Comparison of ENCODE assay signal across 8 mouse cellular contexts in the genomic region with DNA sequence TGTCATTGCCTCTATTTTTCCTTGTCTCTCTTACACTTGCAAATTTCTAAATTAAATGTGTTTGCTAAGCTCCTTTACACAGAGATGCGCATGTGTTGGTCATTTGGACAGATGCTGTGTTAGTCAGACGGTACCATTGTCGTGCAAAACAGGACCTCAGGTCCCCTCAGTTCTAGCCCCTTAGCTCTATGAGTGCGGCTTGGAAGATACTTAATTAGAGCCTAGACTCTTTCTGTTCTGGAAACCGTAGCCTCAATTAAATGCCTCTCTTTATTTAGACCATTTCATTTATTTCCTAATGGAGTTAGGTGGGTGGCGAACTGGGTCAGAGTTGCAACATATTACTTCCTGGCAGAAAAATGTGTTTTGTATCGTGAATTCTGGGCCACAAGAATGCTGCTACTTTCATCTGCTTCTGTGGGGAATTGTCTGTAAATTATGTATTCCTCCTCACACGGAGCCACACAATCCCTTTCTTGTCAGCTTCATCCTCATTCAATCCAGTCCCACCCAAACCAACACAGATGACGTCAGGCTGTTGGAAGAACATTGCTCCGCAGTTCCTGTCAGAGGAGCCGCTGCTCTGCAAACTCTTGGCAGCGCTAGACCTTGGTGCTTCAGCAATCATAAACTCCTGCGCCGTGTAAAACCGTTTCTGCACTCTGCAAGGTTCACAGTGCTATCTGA.
DNase-seq lines count a peak whose midpoint lies in the region; ATAC-seq and TF ChIP-seq lines count a peak whose summit lies in the region.

No protein-coding gene starts in this region.

- WGBS in embryonic facial prominence, embryonic 10.5 days, result 27% methylated on average over 15 of the region's 15 CpGs
- WGBS in kidney, postnatal 0 days, result 34% methylated on average over 15 of the region's 15 CpGs
- 24% methylated on average over 15 of the region's 15 CpGs for WGBS in limb, embryonic 15.5 days
- WGBS in olfactory bulb, adult 2 months, result 8% methylated on average over 15 of the region's 15 CpGs

- TF ChIP-seq CTCF in kidney, postnatal 0 days (IDR thresholded peaks at IDR 0.05; ENCODE audit: low read depth), result no peak
- TF ChIP-seq CTCF in olfactory bulb, adult 2 months (IDR thresholded peaks at IDR 0.05; ENCODE audit: insufficient read depth, low read depth, low read length), result no peak

- H3K9ac ChIP-seq in kidney, postnatal 0 days (ENCODE audit: low read depth, low read length), result no peak overlapping the region
- no peak overlapping the region for H3K9ac ChIP-seq in limb, embryonic 15.5 days

- H3K9me3 ChIP-seq in embryonic facial prominence, embryonic 10.5 days, result no peaks in the 10 kb centered on the region
- no peaks in the 10 kb centered on the region for H3K9me3 ChIP-seq in kidney, postnatal 0 days (replicated peaks; ENCODE audit: low read length)
- no peaks in the 10 kb centered on the region for H3K9me3 ChIP-seq in limb, embryonic 15.5 days

- H3K27ac ChIP-seq in embryonic facial prominence, embryonic 10.5 days (replicated peaks), result no peak overlapping the region
- no peak overlapping the region for H3K27ac ChIP-seq in kidney, postnatal 0 days
- H3K27ac ChIP-seq in limb, embryonic 15.5 days, result no peak overlapping the region
- H3K27ac ChIP-seq in olfactory bulb, adult 2 months (ENCODE audit: insufficient read depth, low read depth, low read length), result no peak overlapping the region

- no peaks in the 10 kb centered on the region; the same call in 1 of the 2 replicates for H3K27me3 ChIP-seq in embryonic facial prominence, embryonic 10.5 days (replicated peaks; ENCODE audit: low read depth, poor library complexity, severe bottlenecking)
- no peaks in the 10 kb centered on the region for H3K27me3 ChIP-seq in kidney, postnatal 0 days (ENCODE audit: insufficient read depth, low read length)
- H3K27me3 ChIP-seq in limb, embryonic 15.5 days, result no peaks in the 10 kb centered on the region

- no peak for ATAC-seq in kidney, postnatal 0 days (replicated peaks; ENCODE audit: low FRiP score, low read depth)
- no peak for ATAC-seq in limb, embryonic 15.5 days (ENCODE audit: insufficient number of reproducible peaks, low FRiP score, low TSS enrichment, low read depth)
- no peak for ATAC-seq in activated CD4-positive, CD25-positive, alpha-beta regulatory T cell, adult 4 months

- H3K4me2 ChIP-seq in kidney, postnatal 0 days (ENCODE audit: low read length), result peak overlapping the region; percentile 27
- H3K4me2 ChIP-seq in limb, embryonic 15.5 days, result peak overlapping the region; percentile 25

- peak; percentile 5 for DNase-seq in kidney, adult 9 months
- no peak for DNase-seq in kidney, adult 8-10 months
- peak; percentile 32 for DNase-seq in embryonic facial prominence, embryonic 10.5 days (ENCODE audit: low spot score)
- DNase-seq in heart, adult 18-20 months, result peak; percentile 60 to 83
- peak; percentile 56 for DNase-seq in kidney, postnatal 0 days (ENCODE audit: low spot score)

- H3K4me1 ChIP-seq in embryonic facial prominence, embryonic 10.5 days, result peaks cover 28% of the 10 kb centered on the region
- H3K4me1 ChIP-seq in kidney, postnatal 0 days (replicated peaks; ENCODE audit: insufficient read depth, low read length), result no peaks in the 10 kb centered on the region
- H3K4me1 ChIP-seq in limb, embryonic 15.5 days, result peaks cover 5% of the 10 kb centered on the region; the same call in 1 of the 2 replicates
- no peaks in the 10 kb centered on the region for H3K4me1 ChIP-seq in olfactory bulb, adult 2 months (ENCODE audit: control insufficient read depth, insufficient read depth, low read length)

- TF ChIP-seq POLR2A in olfactory bulb, adult 2 months (IDR thresholded peaks at IDR 0.05; ENCODE audit: insufficient read depth, low read depth, low read length), result no peak

- peak overlapping the region; percentile 34 for H3K4me3 ChIP-seq in embryonic facial prominence, embryonic 10.5 days
- H3K4me3 ChIP-seq in kidney, postnatal 0 days (replicated peaks; ENCODE audit: low read depth, low read length), result no peak overlapping the region
- no peak overlapping the region; the same call in 1 of the 2 replicates for H3K4me3 ChIP-seq in limb, embryonic 15.5 days
- H3K4me3 ChIP-seq in olfactory bulb, adult 2 months (ENCODE audit: insufficient read depth, low read depth, low read length), result peak overlapping the region; percentile 20

- H3K36me3 ChIP-seq in embryonic facial prominence, embryonic 10.5 days (replicated peaks), result no peaks in the 10 kb centered on the region
- H3K36me3 ChIP-seq in kidney, postnatal 0 days (ENCODE audit: insufficient read depth, low read length), result no peaks in the 10 kb centered on the region
- H3K36me3 ChIP-seq in limb, embryonic 15.5 days, result no peaks in the 10 kb centered on the region

Comparison
In these comparisons a context has a peak if more than half of its experiments do, and no peak if none do; other contexts are left out.
1. DNase-seq: peak in kidney, adult 9 months (single experiment), embryonic facial prominence, embryonic 10.5 days (single experiment), heart, adult 18-20 months (2 of 2) and kidney, postnatal 0 days (single experiment); none in kidney, adult 8-10 months (0 of 2).
2. H3K4me3 ChIP-seq: peak in embryonic facial prominence, embryonic 10.5 days (single experiment) and olfactory bulb, adult 2 months (single experiment); none in kidney, postnatal 0 days (single experiment) and limb, embryonic 15.5 days (single experiment).